Mouse (Mus musculus) stomach, embryonic 15.5 days (tissue): ENCODE data around the gene Gm7247. TPM values are rescaled to one million over a fixed set of nuclear protein-coding genes. Genes with fewer than 3 reads are reported as not detected.
"Not testable (repeated sequence)": the region's sequence is repeated elsewhere in the genome, so short reads cannot be mapped to it uniquely, and the experiment has no call there.

Experiments used
- ATAC-seq: fragments of 200-750 bp; cut with Nextera tagmentation; 2 replicates; pipeline ENCODE4 v1.8.0; 2017; ENCODE audit warnings: low read depth, moderate number of reproducible peaks, moderate TSS enrichment; ENCODE audit not compliant: insufficient read depth, low FRiP score
- H3K27ac ChIP-seq: fragments of 300-500 bp; sonication (generic); 2 replicates; pipeline ENCODE4 v1.5.1; 2015; ENCODE audit warnings: mild to moderate bottlenecking, inconsistent platforms
- H3K27me3 ChIP-seq: fragments of 300-500 bp; sonication (generic); replicated peaks from 2 replicates; pipeline ENCODE4 v1.6.1; 2015; ENCODE audit warnings: inconsistent platforms
- H3K36me3 ChIP-seq: fragments of 300-500 bp; sonication (generic); 2 replicates; pipeline ENCODE4 v1.6.1; 2015; ENCODE audit warnings: inconsistent platforms
- H3K4me1 ChIP-seq: fragments of 300-500 bp; sonication (generic); 2 replicates; pipeline ENCODE4 v1.6.1; 2015; ENCODE audit warnings: inconsistent platforms
- H3K4me2 ChIP-seq: fragments of 300-500 bp; sonication (generic); 2 replicates; pipeline ENCODE4 v1.6.1; 2015; ENCODE audit warnings: mild to moderate bottlenecking, inconsistent platforms
- H3K4me3 ChIP-seq: fragments of 300-500 bp; sonication (generic); replicated peaks from 2 replicates; pipeline ENCODE4 v1.5.1; 2015; ENCODE audit warnings: inconsistent platforms
- H3K9ac ChIP-seq: fragments of 300-500 bp; sonication (generic); 2 replicates; pipeline ENCODE4 v1.6.1; 2015; ENCODE audit warnings: inconsistent platforms
- H3K9me3 ChIP-seq: fragments of 300-500 bp; sonication (generic); 2 replicates; pipeline ENCODE4 v1.6.1; 2016; ENCODE audit warnings: inconsistent platforms
- WGBS: fragments of 180-500 bp; shearing (Covaris S2); methylation state at CpG from one replicate; pipeline ENCODE4 v1.1.7; 2015; 5-methylcytosine and 5-hydroxymethylcytosine counted together
- polyA plus RNA-seq: library from polyadenylated mRNA; unstranded; fragments of >200 nt; fragmentation: Nextera tagmentation; extraction: Ambion mirVana; gene quantifications from 2 replicates; pipeline ENCODE4 v1.2.1, GENCODE M21; 2015

Gene Gm7247
- polyA plus RNA-seq, 1 experiment from 2014 or later = not detected

- Histone ChIP-seq H3K27ac (no peak overlapping the region), H3K27me3 (no peaks in the 10 kb centered on the region), H3K36me3 (no peaks in the 10 kb centered on the region), H3K4me1 (no peaks in the 10 kb centered on the region), H3K9me3 (no peaks in the 10 kb centered on the region), H3K4me2 (no peak overlapping the region), H3K4me3 (no peak overlapping the region), H3K9ac (no peak overlapping the region)
- WGBS = 93% methylated on average over 16 of the region's 16 CpGs
- no peak for ATAC-seq
Measured at GRCm38 (mm10) chr14:51434546-51434945, 73.0 kb downstream of the Gm7247 start.

GRCm38 (mm10) chr14:51435020-51435419 lies 73.5 kb downstream of the Gm7247 start:
- Histone ChIP-seq H3K4me2 (no peak overlapping the region), H3K9me3 (no peaks in the 10 kb centered on the region), H3K36me3 (no peaks in the 10 kb centered on the region), H3K27me3 (no peaks in the 10 kb centered on the region), H3K27ac (no peak overlapping the region), H3K4me3 (no peak overlapping the region), H3K4me1 (no peaks in the 10 kb centered on the region), H3K9ac (no peak overlapping the region)
- ATAC-seq = no peak; the same call in 1 of the 2 replicates
- WGBS = 95% methylated on average over 26 of the region's 26 CpGs

- H3K9ac ChIP-seq = no peak overlapping the region
- H3K36me3 ChIP-seq = no peaks in the 10 kb centered on the region
- 78% methylated on average over 4 of the region's 4 CpGs for WGBS
- H3K4me1 ChIP-seq = no peaks in the 10 kb centered on the region
- no peak overlapping the region for H3K4me2 ChIP-seq
- no peak overlapping the region for H3K4me3 ChIP-seq
- H3K27me3 ChIP-seq = no peaks in the 10 kb centered on the region
- H3K27ac ChIP-seq = no peak overlapping the region
- ATAC-seq = no peak
- no peaks in the 10 kb centered on the region for H3K9me3 ChIP-seq
Measured at GRCm38 (mm10) chr14:51438955-51439354, 77.4 kb downstream of the Gm7247 start.

- 75% methylated on average over 2 of the region's 2 CpGs for WGBS
- H3K4me1 ChIP-seq, ATAC-seq, H3K4me3 ChIP-seq, H3K4me2 ChIP-seq, H3K36me3 ChIP-seq, H3K27me3 ChIP-seq, H3K9me3 ChIP-seq, H3K9ac ChIP-seq, H3K27ac ChIP-seq: not testable (repeated sequence)
Measured at GRCm38 (mm10) chr14:51451557-51451956, 90.0 kb downstream of the Gm7247 start, which contains the start of gene Vmn2r89. Gene Vmn2r89, plus strand, starts transcription at chr14:51451857.

- not testable (repeated sequence) for H3K9me3 ChIP-seq, H3K27me3 ChIP-seq, H3K27ac ChIP-seq, H3K4me3 ChIP-seq, H3K36me3 ChIP-seq, H3K4me2 ChIP-seq, ATAC-seq, H3K4me1 ChIP-seq, H3K9ac ChIP-seq
- WGBS = 84% methylated on average over 10 of the region's 10 CpGs
Measured at GRCm38 (mm10) chr14:51480278-51480677, 118.7 kb downstream of the Gm7247 start.

GRCm38 (mm10) chr14:51481332-51482015 lies 119.9 kb downstream of the Gm7247 start:
- H3K4me3 ChIP-seq, H3K36me3 ChIP-seq, H3K4me2 ChIP-seq, H3K9ac ChIP-seq, ATAC-seq, H3K9me3 ChIP-seq, H3K27ac ChIP-seq, H3K4me1 ChIP-seq, H3K27me3 ChIP-seq: not testable (repeated sequence)
- WGBS = 74% methylated on average over 12 of the region's 12 CpGs

GRCm38 (mm10) chr14:51482051-51482715 lies 120.6 kb downstream of the Gm7247 start:
- Histone ChIP-seq H3K9ac (no peak overlapping the region), H3K9me3 (no peaks in the 10 kb centered on the region), H3K4me1 (no peaks in the 10 kb centered on the region), H3K27me3 (no peaks in the 10 kb centered on the region), H3K27ac (no peak overlapping the region), H3K36me3 (no peaks in the 10 kb centered on the region), H3K4me2 (no peak overlapping the region), H3K4me3 (no peak overlapping the region)
- WGBS = 50% methylated on average over 5 of the region's 5 CpGs
- ATAC-seq = no peak

- WGBS = 75% methylated on average over 10 of the region's 10 CpGs
- H3K9me3 ChIP-seq, ATAC-seq, H3K9ac ChIP-seq, H3K36me3 ChIP-seq, H3K4me1 ChIP-seq, H3K27me3 ChIP-seq, H3K27ac ChIP-seq, H3K4me3 ChIP-seq, H3K4me2 ChIP-seq: not testable (repeated sequence)
Measured at GRCm38 (mm10) chr14:51482971-51483381, 121.4 kb downstream of the Gm7247 start.

GRCm38 (mm10) chr14:51483671-51484070 lies 122.1 kb downstream of the Gm7247 start:
- no peaks in the 10 kb centered on the region for H3K27me3 ChIP-seq
- no peaks in the 10 kb centered on the region for H3K9me3 ChIP-seq
- H3K4me1 ChIP-seq = no peaks in the 10 kb centered on the region
- no peak overlapping the region for H3K27ac ChIP-seq
- no peak overlapping the region for H3K4me3 ChIP-seq
- no peak for ATAC-seq
- no peak overlapping the region for H3K9ac ChIP-seq
- H3K36me3 ChIP-seq = no peaks in the 10 kb centered on the region
- no peak overlapping the region for H3K4me2 ChIP-seq
- WGBS = 86% methylated on average over 1 of the region's 1 CpGs

- 62% methylated on average over 1 of the region's 1 CpGs for WGBS
- H3K36me3 ChIP-seq = no peaks in the 10 kb centered on the region
Measured at GRCm38 (mm10) chr14:51486111-51486510, 124.6 kb downstream of the Gm7247 start.

GRCm38 (mm10) chr14:51495781-51496180 lies 134.2 kb downstream of the Gm7247 start:
- Histone ChIP-seq H3K4me2 (no peak overlapping the region), H3K9ac (no peak overlapping the region), H3K36me3 (no peaks in the 10 kb centered on the region), H3K9me3 (no peaks in the 10 kb centered on the region), H3K4me3 (no peak overlapping the region), H3K27me3 (no peaks in the 10 kb centered on the region), H3K27ac (no peak overlapping the region), H3K4me1 (no peaks in the 10 kb centered on the region)
- WGBS = 90% methylated on average over 2 of the region's 2 CpGs
- ATAC-seq = no peak

More at GRCm38 (mm10) chr14:51486111-51486510, 124.6 kb downstream of the Gm7247 start:
- no peak overlapping the region for H3K9ac ChIP-seq
- H3K4me1 ChIP-seq = no peaks in the 10 kb centered on the region
- ATAC-seq = no peak
- H3K27me3 ChIP-seq = no peaks in the 10 kb centered on the region
- H3K9me3 ChIP-seq = no peaks in the 10 kb centered on the region
- no peak overlapping the region for H3K27ac ChIP-seq
- H3K4me3 ChIP-seq = no peak overlapping the region
- H3K4me2 ChIP-seq = no peak overlapping the region

GRCm38 (mm10) chr14:51496955-51497354 lies 135.4 kb downstream of the Gm7247 start:
- no peaks in the 10 kb centered on the region for H3K4me1 ChIP-seq
- no peaks in the 10 kb centered on the region for H3K27me3 ChIP-seq
- H3K4me3 ChIP-seq = no peak overlapping the region
- no peaks in the 10 kb centered on the region for H3K9me3 ChIP-seq
- 83% methylated on average over 1 of the region's 1 CpGs for WGBS
- no peak overlapping the region for H3K9ac ChIP-seq
- no peak overlapping the region for H3K27ac ChIP-seq
- ATAC-seq = no peak
- no peaks in the 10 kb centered on the region for H3K36me3 ChIP-seq
- H3K4me2 ChIP-seq = no peak overlapping the region
